Mouse (Mus musculus): ENCODE data around the gene A730071L15Rik. TPM values are rescaled to one million over a fixed set of nuclear protein-coding genes. Genes with fewer than 3 reads are reported as not detected.

A730071L15Rik gene
- polyA plus RNA-seq, 1 experiment from 2014 or later, result 0.53 TPM

- Histone ChIP-seq H3K4me1 (replicated peaks; ENCODE audit: insufficient read depth, low read length) (peaks cover 9% of the 10 kb centered on the region; the same call in 1 of the 2 replicates), H3K9ac (ENCODE audit: low read depth, low read length) (no peak overlapping the region), H3K9me3 (replicated peaks; ENCODE audit: low read length) (no peaks in the 10 kb centered on the region), H3K4me3 (replicated peaks; ENCODE audit: low read depth, low read length) (no peak overlapping the region), H3K27me3 (ENCODE audit: insufficient read depth, low read length) (no peaks in the 10 kb centered on the region), H3K36me3 (ENCODE audit: insufficient read depth, low read length) (no peaks in the 10 kb centered on the region), H3K4me2 (ENCODE audit: low read length) (no peak overlapping the region), H3K27ac (peak overlapping the region; percentile 44)
- TF ChIP-seq CTCF (IDR thresholded peaks at IDR 0.05; ENCODE audit: low read depth), result no peak
- ATAC-seq (replicated peaks; ENCODE audit: low FRiP score, low read depth) (0 out of 2 replicates have a peak, but pooled peaks have one; percentile 43), DNase-seq (ENCODE audit: low spot score) (peak; percentile 62)
- WGBS, result 14% methylated on average over 2 of the region's 2 CpGs
These were observed 21.1 kb upstream of the A730071L15Rik start for GRCm38 (mm10) chr11:6178673-6179166.

DNA sequence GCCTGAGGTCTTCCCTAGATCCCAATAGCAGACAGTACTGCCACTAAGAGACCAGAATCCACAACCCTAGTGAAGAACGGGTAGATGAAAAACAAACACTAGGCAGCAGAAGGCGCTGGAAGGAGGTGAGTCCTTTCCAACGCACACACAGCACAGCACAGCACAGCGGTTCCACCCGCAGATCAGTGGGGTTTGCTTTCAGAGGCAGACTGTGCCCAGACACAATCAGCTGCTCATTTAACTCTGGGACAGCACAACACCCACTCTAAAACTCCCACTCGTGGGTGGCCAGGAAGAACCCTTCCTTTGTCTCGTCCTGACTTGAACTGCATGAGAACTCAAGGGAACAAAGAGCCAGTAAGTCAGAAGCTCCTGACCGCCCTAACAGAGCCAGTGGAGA lies 20.6 kb upstream of the A730071L15Rik start:
- DNase-seq (ENCODE audit: low spot score) (no peak), ATAC-seq (replicated peaks; ENCODE audit: low FRiP score, low read depth) (no peak)
- Histone ChIP-seq H3K4me1 (replicated peaks; ENCODE audit: insufficient read depth, low read length) (peaks cover 10% of the 10 kb centered on the region; the same call in 1 of the 2 replicates), H3K9ac (ENCODE audit: low read depth, low read length) (no peak overlapping the region), H3K4me2 (ENCODE audit: low read length) (no peak overlapping the region), H3K27me3 (ENCODE audit: insufficient read depth, low read length) (no peaks in the 10 kb centered on the region), H3K36me3 (ENCODE audit: insufficient read depth, low read length) (no peaks in the 10 kb centered on the region), H3K4me3 (replicated peaks; ENCODE audit: low read depth, low read length) (no peak overlapping the region), H3K27ac (peak overlapping the region; percentile 44; the same call in 1 of the 2 replicates), H3K9me3 (replicated peaks; ENCODE audit: low read length) (no peaks in the 10 kb centered on the region)
- no peak for TF ChIP-seq CTCF (IDR thresholded peaks at IDR 0.05; ENCODE audit: low read depth)
- 24% methylated on average over 8 of the region's 8 CpGs for WGBS

DNA sequence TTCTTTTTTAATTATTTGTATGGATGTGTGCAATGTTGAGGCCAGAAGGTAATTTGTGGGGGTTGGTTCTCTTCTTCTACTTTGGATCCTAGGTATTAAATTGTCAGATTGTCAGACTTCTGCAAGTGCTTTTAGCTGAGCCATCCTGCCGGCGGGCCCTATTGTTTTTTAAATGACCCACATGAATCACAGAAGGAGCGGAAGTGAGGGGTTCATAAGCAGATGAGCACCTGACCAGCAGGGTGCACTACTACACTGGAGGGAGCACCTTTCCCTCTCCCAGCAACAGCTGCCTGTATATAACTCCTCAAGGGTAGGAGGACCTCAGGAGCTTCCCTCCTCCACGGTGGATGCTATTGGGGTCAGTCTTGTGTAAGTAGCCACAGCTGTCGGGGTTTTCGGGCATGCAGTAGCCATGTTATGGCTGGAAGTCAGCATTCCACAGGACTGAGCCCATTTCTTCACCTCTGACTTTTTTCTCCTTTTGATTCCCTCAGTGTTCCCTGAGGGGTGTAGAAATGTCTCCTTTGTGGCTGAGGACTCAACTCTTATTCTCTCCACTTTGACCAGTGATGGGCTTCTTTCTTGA lies 18.9 kb upstream of the A730071L15Rik start:
- Histone ChIP-seq H3K27ac (no peak overlapping the region), H3K4me3 (replicated peaks; ENCODE audit: low read depth, low read length) (no peak overlapping the region), H3K27me3 (ENCODE audit: insufficient read depth, low read length) (no peaks in the 10 kb centered on the region), H3K4me2 (ENCODE audit: low read length) (no peak overlapping the region), H3K4me1 (replicated peaks; ENCODE audit: insufficient read depth, low read length) (peaks cover 15% of the 10 kb centered on the region; the same call in 1 of the 2 replicates), H3K36me3 (ENCODE audit: insufficient read depth, low read length) (no peaks in the 10 kb centered on the region), H3K9me3 (replicated peaks; ENCODE audit: low read length) (no peaks in the 10 kb centered on the region), H3K9ac (ENCODE audit: low read depth, low read length) (no peak overlapping the region)
- WGBS, result 52% methylated on average over 6 of the region's 6 CpGs
- DNase-seq (ENCODE audit: low spot score), result no peak
- peak; percentile 27; the same call in 1 of the 2 replicates for TF ChIP-seq CTCF (IDR thresholded peaks at IDR 0.05; ENCODE audit: low read depth)
- ATAC-seq (replicated peaks; ENCODE audit: low FRiP score, low read depth), result no peak

- Histone ChIP-seq H3K9ac (ENCODE audit: low read depth, low read length) (no peak overlapping the region), H3K4me2 (ENCODE audit: low read length) (no peak overlapping the region), H3K4me1 (replicated peaks; ENCODE audit: insufficient read depth, low read length) (peaks cover 18% of the 10 kb centered on the region; the same call in 1 of the 2 replicates), H3K9me3 (replicated peaks; ENCODE audit: low read length) (no peaks in the 10 kb centered on the region), H3K27ac (no peak overlapping the region), H3K27me3 (ENCODE audit: insufficient read depth, low read length) (no peaks in the 10 kb centered on the region), H3K4me3 (replicated peaks; ENCODE audit: low read depth, low read length) (no peak overlapping the region), H3K36me3 (ENCODE audit: insufficient read depth, low read length) (no peaks in the 10 kb centered on the region)
- ATAC-seq (replicated peaks; ENCODE audit: low FRiP score, low read depth) (no peak), DNase-seq (ENCODE audit: low spot score) (no peak)
- TF ChIP-seq CTCF (IDR thresholded peaks at IDR 0.05; ENCODE audit: low read depth), result no peak
- WGBS, result 35% methylated on average over 2 of the region's 2 CpGs
These were observed 16.6 kb upstream of the A730071L15Rik start for GRCm38 (mm10) chr11:6183246-6183645.

GRCm38 (mm10) chr11:6184202-6184935 lies 15.5 kb upstream of the A730071L15Rik start:
- no peaks in the 10 kb centered on the region for H3K9me3 ChIP-seq (replicated peaks; ENCODE audit: low read length)
- no peaks in the 10 kb centered on the region for H3K36me3 ChIP-seq (ENCODE audit: insufficient read depth, low read length)
- no peak overlapping the region for H3K4me2 ChIP-seq (ENCODE audit: low read length)
- no peak for ATAC-seq (replicated peaks; ENCODE audit: low FRiP score, low read depth)
- no peak overlapping the region for H3K4me3 ChIP-seq (replicated peaks; ENCODE audit: low read depth, low read length)
- TF ChIP-seq CTCF (IDR thresholded peaks at IDR 0.05; ENCODE audit: low read depth), result no peak
- H3K9ac ChIP-seq (ENCODE audit: low read depth, low read length), result no peak overlapping the region
- no peak overlapping the region for H3K27ac ChIP-seq
- 40% methylated on average over 11 of the region's 11 CpGs for WGBS
- no peak for DNase-seq (ENCODE audit: low spot score)
- peaks cover 10% of the 10 kb centered on the region; the same call in 1 of the 2 replicates for H3K4me1 ChIP-seq (replicated peaks; ENCODE audit: insufficient read depth, low read length)
- H3K27me3 ChIP-seq (ENCODE audit: insufficient read depth, low read length), result no peaks in the 10 kb centered on the region

GRCm38 (mm10) chr11:6187399-6187798 lies 12.4 kb upstream of the A730071L15Rik start:
- Histone ChIP-seq H3K27ac (no peak overlapping the region), H3K4me2 (ENCODE audit: low read length) (no peak overlapping the region), H3K4me3 (replicated peaks; ENCODE audit: low read depth, low read length) (no peak overlapping the region), H3K9ac (ENCODE audit: low read depth, low read length) (no peak overlapping the region), H3K36me3 (ENCODE audit: insufficient read depth, low read length) (no peaks in the 10 kb centered on the region), H3K9me3 (replicated peaks; ENCODE audit: low read length) (no peaks in the 10 kb centered on the region), H3K27me3 (ENCODE audit: insufficient read depth, low read length) (no peaks in the 10 kb centered on the region), H3K4me1 (replicated peaks; ENCODE audit: insufficient read depth, low read length) (peaks cover 9% of the 10 kb centered on the region; the same call in 1 of the 2 replicates)
- DNase-seq (ENCODE audit: low spot score), result no peak
- ATAC-seq (replicated peaks; ENCODE audit: low FRiP score, low read depth), result no peak
- WGBS, result 76% methylated on average over 3 of the region's 3 CpGs
- TF ChIP-seq CTCF (IDR thresholded peaks at IDR 0.05; ENCODE audit: low read depth), result no peak

Data from kidney, postnatal 0 days (tissue).